Mouse (Mus musculus): ENCODE measurements around the gene Olfr1251. TPM values are rescaled to one million over a fixed set of nuclear protein-coding genes. Genes with fewer than 3 reads are reported as not detected.
"Not testable (repeated sequence)": the region's sequence is repeated elsewhere in the genome, so short reads cannot be mapped to it uniquely, and the experiment has no call there.

Gene Olfr1251
- not detected for total RNA-seq (2021)
- long read RNA-seq, experiment 1: 0 reads
- long read RNA-seq, experiment 2: 0 reads

DNA sequence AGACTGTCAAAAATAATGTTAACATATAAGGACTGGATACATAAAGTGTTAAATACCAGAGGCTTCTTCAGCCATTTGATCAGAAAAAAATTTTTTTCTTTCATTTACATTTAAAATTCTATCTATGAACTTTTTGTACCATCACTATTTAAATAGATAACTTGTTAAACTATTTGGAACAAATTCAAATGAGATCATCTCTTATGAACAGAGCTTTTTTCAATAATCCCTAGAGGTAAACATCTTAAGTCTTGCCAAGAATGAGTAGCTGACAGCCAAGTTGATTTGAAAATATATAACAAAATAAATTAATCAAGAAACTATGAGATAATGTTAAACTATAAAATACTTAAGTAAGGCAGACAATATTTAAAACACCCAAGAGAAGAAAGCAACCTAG, at the start of gene Olfr1251:
Gene Olfr1251 (minus strand): TSS at position 101 of the 400 bp plus-strand sequence.
- DNase-seq: no peak
- intact Hi-C loops (cut with DNase I; ENCODE audit: low total_unique reads): no loop called here

DNA sequence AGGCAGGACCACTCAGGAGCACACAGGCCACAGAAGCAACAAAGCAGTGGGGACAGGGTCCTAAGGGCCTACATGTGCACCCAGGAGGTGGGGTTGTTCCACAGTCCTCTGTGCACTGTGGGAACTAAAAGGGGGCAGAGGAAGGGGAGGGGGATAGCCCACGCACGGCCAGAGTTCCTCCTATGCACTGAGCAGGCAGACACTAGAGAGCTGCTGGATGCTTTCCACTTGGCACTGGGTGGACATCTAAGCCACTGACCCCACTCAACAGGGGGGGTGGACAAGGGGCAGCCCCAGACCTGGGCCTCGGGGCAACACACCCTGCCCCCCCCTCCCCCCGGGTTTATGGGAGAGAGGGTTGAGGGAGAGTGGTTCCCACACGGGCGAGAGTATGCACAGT, 20.2 kb upstream of the Olfr1251 start:
- DNase-seq: no peak
- intact Hi-C loops (cut with DNase I; ENCODE audit: low total_unique reads): no loop called here

DNA sequence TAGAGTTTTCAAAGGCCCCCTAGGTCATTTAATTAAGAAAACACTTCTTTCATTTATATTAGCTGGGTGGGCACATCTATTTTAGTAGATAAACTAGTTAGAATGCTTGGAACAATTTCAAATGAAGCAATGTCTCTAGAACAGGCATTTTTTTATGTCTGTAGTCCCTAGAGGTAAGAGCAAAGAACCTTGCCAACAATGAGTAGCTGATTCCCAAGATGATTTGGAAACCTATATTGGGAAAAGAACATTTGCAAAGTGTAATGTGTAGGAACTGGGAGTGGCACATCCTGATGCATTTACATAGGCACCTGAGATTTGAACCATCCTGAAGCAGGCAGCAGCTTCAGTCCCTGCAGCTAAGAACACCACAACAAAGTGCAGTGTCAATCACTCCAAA, 10.4 kb downstream of the Olfr1251 start, which contains the start of gene Olfr1250:
Gene Olfr1250 (minus strand): TSS at position 101 of the 400 bp plus-strand sequence.
- DNase-seq: no peak
- intact Hi-C loops (cut with DNase I; ENCODE audit: low total_unique reads): no loop called here

DNA sequence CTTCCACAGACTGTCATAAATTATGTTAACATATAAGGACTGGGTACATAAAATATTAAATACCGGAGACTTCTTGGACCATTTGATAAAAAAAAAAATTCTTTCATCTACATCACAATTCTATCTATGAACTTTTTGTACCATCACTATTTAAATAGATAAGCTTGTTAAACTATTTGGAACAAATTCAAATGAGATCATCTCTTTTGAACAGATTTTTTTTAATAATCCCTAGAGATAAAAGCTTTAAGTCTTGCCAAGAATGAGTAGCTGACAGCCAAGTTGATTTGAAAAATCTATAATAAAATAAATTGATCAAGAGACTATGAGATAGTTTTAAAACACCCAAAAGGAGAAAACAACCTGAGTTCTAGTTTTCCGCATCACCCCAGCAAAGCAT, 36.9 kb downstream of the Olfr1251 start, which contains the start of gene Olfr1249:
Gene Olfr1249 (minus strand): TSS at position 101 of the 400 bp plus-strand sequence.
- intact Hi-C loops (cut with DNase I; ENCODE audit: low total_unique reads): no loop called here
- no peak for DNase-seq

DNA sequence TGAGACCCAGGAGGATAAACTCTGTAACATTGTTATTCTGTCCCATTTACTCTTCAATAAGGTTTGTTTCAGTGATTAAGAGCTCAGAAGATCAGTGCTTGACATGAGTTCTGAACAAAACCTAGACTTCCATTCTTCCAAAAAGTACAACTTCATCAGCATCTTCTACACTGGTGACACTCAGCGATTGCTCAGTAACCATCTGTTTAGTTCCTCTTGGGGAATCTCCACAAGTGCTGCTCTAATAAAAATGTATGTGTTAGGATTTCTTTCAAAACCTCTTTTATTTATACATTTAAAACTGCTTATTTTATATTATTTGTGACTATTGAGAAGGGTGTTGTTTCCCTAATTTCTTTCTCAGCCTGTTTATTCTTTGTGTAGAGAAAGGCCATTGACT, 53.6 kb downstream of the Olfr1251 start, which contains the start of gene Olfr1248:
Gene Olfr1248 (minus strand): TSS at position 101 of the 400 bp plus-strand sequence.
- intact Hi-C loops (cut with DNase I; ENCODE audit: low total_unique reads); DNase-seq: not testable (repeated sequence)

Other genes starting within 250 kb of the Olfr1251 start
- not detected for gene Olfr1240, start 228.9 kb downstream of the Olfr1251 start, total RNA-seq (2021)
- not detected for gene Olfr1241, start 184.8 kb downstream of the Olfr1251 start, total RNA-seq (2021)
- gene Olfr1242, start 173.6 kb downstream of the Olfr1251 start, total RNA-seq (2021): not detected
- not detected for gene Olfr1243, start 140.4 kb downstream of the Olfr1251 start, total RNA-seq (2021)
- not detected for gene Olfr1245, start 93.5 kb downstream of the Olfr1251 start, total RNA-seq (2021)
- gene Olfr1246, start 78.8 kb downstream of the Olfr1251 start, total RNA-seq (2021): not detected
- not detected for gene Olfr1247, start 57.8 kb downstream of the Olfr1251 start, total RNA-seq (2021)
- not detected for gene Olfr1248, start 53.7 kb downstream of the Olfr1251 start, total RNA-seq (2021)
- gene Olfr1249, start 37.0 kb downstream of the Olfr1251 start, total RNA-seq (2021): not detected
- not detected for gene Olfr1250, start 10.5 kb downstream of the Olfr1251 start, total RNA-seq (2021)
- gene Olfr1252, start 53.1 kb upstream of the Olfr1251 start, total RNA-seq (2021): not detected
- not detected for gene Olfr1253, start 85.2 kb upstream of the Olfr1251 start, total RNA-seq (2021)
- not detected for gene Olfr1254, start 121.7 kb upstream of the Olfr1251 start, total RNA-seq (2021)
- gene Olfr1255, start 140.1 kb upstream of the Olfr1251 start, total RNA-seq (2021): not detected
- not detected for gene Olfr1256, start 169.6 kb upstream of the Olfr1251 start, total RNA-seq (2021)
- not detected for gene Olfr48, start 176.3 kb upstream of the Olfr1251 start, total RNA-seq (2021)
- not detected for gene Olfr1257, start 206.5 kb upstream of the Olfr1251 start, total RNA-seq (2021)

All from gastrocnemius, postnatal 14 days (tissue).